Mouse (Mus musculus) embryo, embryonic 10.5 days (tissue): ENCODE measurements at regions not wholly inside any gene's neighbourhood (a gene's known extent, or its start where the extent isn't known, plus 50 kb on each side); places are given as distances from the start of the nearest gene placed in this dataset.

ENCODE experiments used
- DNase-seq: peaks from one replicate; pipeline ENCODE4 v3.0.0-alpha.2; 2015; ENCODE audit warnings: low spot score

- DNase-seq, result no peak
These were observed 104.1 kb downstream of the Sox9 start for GRCm38 (mm10) chr11:112886139-112886538.

- DNase-seq, result no peak
These were observed 107.7 kb downstream of the Sox9 start for GRCm38 (mm10) chr11:112889760-112890159.

GRCm38 (mm10) chr11:112897597-112897996 lies 115.6 kb downstream of the Sox9 start:
- no peak for DNase-seq

GRCm38 (mm10) chr11:112902618-112903017 lies 120.6 kb downstream of the Sox9 start:
- DNase-seq, result no peak

GRCm38 (mm10) chr11:112910309-112910708 lies 128.3 kb downstream of the Sox9 start:
- no peak for DNase-seq

GRCm38 (mm10) chr11:112912875-112913274 lies 130.9 kb downstream of the Sox9 start:
- DNase-seq, result no peak

- DNase-seq, result no peak
These were observed 134.9 kb downstream of the Sox9 start for GRCm38 (mm10) chr11:112916923-112917322.

GRCm38 (mm10) chr11:112920131-112920530 lies 138.1 kb downstream of the Sox9 start:
- no peak for DNase-seq

GRCm38 (mm10) chr11:112924577-112924976 lies 142.6 kb downstream of the Sox9 start:
- no peak for DNase-seq

GRCm38 (mm10) chr11:112925140-112925539 lies 143.1 kb downstream of the Sox9 start:
- DNase-seq, result peak; percentile 37

- DNase-seq, result no peak
These were observed 144.5 kb downstream of the Sox9 start for GRCm38 (mm10) chr11:112926330-112927025.

- DNase-seq, result no peak
These were observed 148.3 kb downstream of the Sox9 start for GRCm38 (mm10) chr11:112930186-112930808.

- no peak for DNase-seq
These were observed 156.0 kb downstream of the Sox9 start for GRCm38 (mm10) chr11:112938035-112938434.

GRCm38 (mm10) chr11:112951421-112951820 lies 169.4 kb downstream of the Sox9 start:
- DNase-seq, result no peak

GRCm38 (mm10) chr11:112952356-112952755 lies 170.3 kb downstream of the Sox9 start:
- DNase-seq, result no peak

- no peak for DNase-seq
These were observed 171.5 kb downstream of the Sox9 start for GRCm38 (mm10) chr11:112953491-112953890.

- DNase-seq, result no peak
These were observed 174.9 kb downstream of the Sox9 start for GRCm38 (mm10) chr11:112956748-112957440.

- DNase-seq, result no peak
These were observed 177.6 kb downstream of the Sox9 start for GRCm38 (mm10) chr11:112959609-112960008.

GRCm38 (mm10) chr11:112973286-112973685 lies 191.3 kb downstream of the Sox9 start:
- no peak for DNase-seq

- DNase-seq, result no peak
These were observed 192.9 kb downstream of the Sox9 start for GRCm38 (mm10) chr11:112974893-112975292.

- peak; percentile 72 for DNase-seq
These were observed 195.1 kb downstream of the Sox9 start for GRCm38 (mm10) chr11:112976914-112977785.

GRCm38 (mm10) chr11:112978884-112979283 lies 196.9 kb downstream of the Sox9 start:
- no peak for DNase-seq
